Mouse (Mus musculus): ENCODE measurements at regions not wholly inside any gene's neighbourhood (a gene's known extent, or its start where the extent isn't known, plus 50 kb on each side); places are given as distances from the start of the nearest gene placed in this dataset.

DNA sequence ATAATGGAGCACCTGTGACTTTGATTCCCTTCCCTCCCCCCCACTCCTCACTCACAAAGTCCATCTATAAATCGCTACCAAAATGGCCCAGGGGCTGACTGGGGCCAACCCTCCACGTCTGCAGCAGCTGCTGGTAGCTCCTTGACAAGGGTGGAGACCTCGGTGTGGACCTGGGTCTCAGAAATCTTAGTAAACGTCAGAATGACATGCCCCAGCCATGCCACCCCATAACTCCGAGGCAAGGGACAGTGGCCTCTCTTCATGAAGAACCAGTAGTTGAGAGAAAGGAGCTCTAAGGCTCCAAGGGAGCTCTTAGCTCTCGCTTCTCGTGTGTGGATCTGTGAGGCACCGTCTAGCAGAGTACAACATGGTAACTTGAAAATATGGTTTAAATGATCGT lies 398.4 kb downstream of the Zfp536 start:
- ATAC-seq (ENCODE audit: borderline replicate concordance, extremely low read depth, low FRiP score, low TSS enrichment), result no peak
- 61% methylated on average over 9 of the region's 9 CpGs for WGBS
- H3K9ac ChIP-seq, result no peak overlapping the region

DNA sequence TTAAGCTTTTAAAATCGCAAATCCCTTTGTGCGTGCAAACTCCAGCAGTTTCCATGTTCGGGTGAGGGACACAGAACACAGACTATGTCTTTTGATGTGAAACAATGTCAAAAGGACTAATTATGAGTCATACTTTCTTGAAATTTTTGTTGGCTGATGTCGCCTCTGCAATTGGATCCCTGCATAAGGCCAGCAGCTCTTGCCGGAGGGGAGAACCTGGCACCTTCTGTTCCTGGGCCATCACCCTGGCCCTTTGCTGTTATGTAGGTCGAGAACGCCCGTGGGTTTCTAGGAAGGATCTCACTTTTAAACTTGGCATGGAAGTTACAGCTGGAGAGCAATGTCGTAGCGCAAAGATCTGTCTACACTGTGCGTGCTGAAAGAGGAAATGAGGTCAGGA lies 397.9 kb downstream of the Zfp536 start:
- WGBS, result 39% methylated on average over 11 of the region's 11 CpGs
- no peak for ATAC-seq (ENCODE audit: borderline replicate concordance, extremely low read depth, low FRiP score, low TSS enrichment)
- no peak overlapping the region for H3K4me2 ChIP-seq

More for the DNA sequence above, 398.4 kb downstream of the Zfp536 start:
- H3K27me3 ChIP-seq, result no peaks in the 10 kb centered on the region
- H3K4me1 ChIP-seq, result peaks cover 11% of the 10 kb centered on the region
- no peak overlapping the region for H3K4me3 ChIP-seq
- H3K9me3 ChIP-seq, result no peaks in the 10 kb centered on the region
- H3K27ac ChIP-seq, result no peak overlapping the region
- no peaks in the 10 kb centered on the region for H3K36me3 ChIP-seq
- no peak overlapping the region for H3K4me2 ChIP-seq

DNA sequence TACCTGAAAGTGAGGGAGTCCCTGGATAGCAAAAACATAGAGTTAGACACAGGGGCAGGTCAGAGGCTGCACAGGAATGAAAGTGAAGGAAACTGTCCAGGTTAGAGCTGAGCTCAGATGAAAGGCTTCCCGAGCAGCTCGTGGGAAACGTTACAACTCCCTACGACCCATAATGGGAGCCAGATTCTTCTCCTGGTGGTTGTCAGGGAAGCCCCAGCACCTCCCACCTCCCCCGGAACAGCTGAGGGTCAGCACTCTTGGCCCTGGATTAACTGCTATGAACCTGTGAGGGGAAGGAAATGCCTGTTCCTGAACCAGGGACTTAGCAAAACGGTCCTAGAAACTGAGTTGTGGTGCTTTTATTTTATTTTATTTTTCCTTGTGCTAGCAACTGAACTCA lies 397.2 kb downstream of the Zfp536 start:
- H3K4me2 ChIP-seq, result no peak overlapping the region
- no peaks in the 10 kb centered on the region for H3K36me3 ChIP-seq
- no peak overlapping the region for H3K4me3 ChIP-seq
- no peak overlapping the region for H3K9ac ChIP-seq
- peaks cover 8% of the 10 kb centered on the region for H3K4me1 ChIP-seq
- no peak overlapping the region for H3K27ac ChIP-seq
- no peaks in the 10 kb centered on the region for H3K9me3 ChIP-seq
- H3K27me3 ChIP-seq, result no peaks in the 10 kb centered on the region
- WGBS, result 21% methylated on average over 6 of the region's 6 CpGs
- no peak for ATAC-seq (ENCODE audit: borderline replicate concordance, extremely low read depth, low FRiP score, low TSS enrichment)

More for the DNA sequence above, 397.9 kb downstream of the Zfp536 start:
- Histone ChIP-seq H3K4me3 (no peak overlapping the region), H3K27ac (no peak overlapping the region), H3K36me3 (no peaks in the 10 kb centered on the region), H3K27me3 (no peaks in the 10 kb centered on the region), H3K9me3 (no peaks in the 10 kb centered on the region), H3K4me1 (peaks cover 11% of the 10 kb centered on the region), H3K9ac (no peak overlapping the region)

DNA sequence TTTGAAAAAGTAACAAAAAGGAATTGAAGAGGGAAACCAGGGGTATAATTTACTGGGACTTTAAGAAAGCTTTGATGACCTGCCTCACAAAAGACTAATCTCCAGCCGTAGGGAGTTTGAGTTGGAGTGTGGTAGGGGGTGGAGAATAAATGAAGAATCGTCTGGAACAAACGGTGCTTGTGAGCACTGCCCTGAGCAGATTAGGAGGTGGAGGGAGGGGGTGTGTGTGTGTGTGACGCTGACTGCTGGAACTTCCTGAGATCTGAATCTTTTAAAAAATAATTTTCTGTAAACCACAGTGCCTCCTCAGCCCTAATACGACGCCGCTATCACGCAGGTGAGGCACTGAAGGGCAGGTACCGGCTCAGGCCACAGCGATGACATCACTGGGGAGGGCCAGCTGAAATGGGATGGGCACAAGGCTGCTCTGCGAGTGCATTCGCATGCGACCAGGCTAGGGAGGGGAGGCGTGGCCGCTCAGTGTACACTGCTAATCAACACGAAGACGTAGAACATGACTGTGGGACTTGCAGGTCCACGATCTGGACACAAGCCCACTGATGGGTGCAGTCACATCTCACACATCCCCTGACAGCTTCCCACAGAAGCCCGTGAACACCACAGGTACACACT lies 395.4 kb downstream of the Zfp536 start:
- H3K27me3 ChIP-seq, result no peaks in the 10 kb centered on the region
- ATAC-seq (ENCODE audit: borderline replicate concordance, extremely low read depth, low FRiP score, low TSS enrichment), result no peak
- no peaks in the 10 kb centered on the region for H3K36me3 ChIP-seq
- 33% methylated on average over 19 of the region's 19 CpGs for WGBS
- H3K4me2 ChIP-seq, result peak overlapping the region; percentile 33
- no peaks in the 10 kb centered on the region for H3K9me3 ChIP-seq
- no peak overlapping the region for H3K4me3 ChIP-seq
- peaks cover 8% of the 10 kb centered on the region for H3K4me1 ChIP-seq
- no peak overlapping the region for H3K9ac ChIP-seq
- H3K27ac ChIP-seq, result no peak overlapping the region

DNA sequence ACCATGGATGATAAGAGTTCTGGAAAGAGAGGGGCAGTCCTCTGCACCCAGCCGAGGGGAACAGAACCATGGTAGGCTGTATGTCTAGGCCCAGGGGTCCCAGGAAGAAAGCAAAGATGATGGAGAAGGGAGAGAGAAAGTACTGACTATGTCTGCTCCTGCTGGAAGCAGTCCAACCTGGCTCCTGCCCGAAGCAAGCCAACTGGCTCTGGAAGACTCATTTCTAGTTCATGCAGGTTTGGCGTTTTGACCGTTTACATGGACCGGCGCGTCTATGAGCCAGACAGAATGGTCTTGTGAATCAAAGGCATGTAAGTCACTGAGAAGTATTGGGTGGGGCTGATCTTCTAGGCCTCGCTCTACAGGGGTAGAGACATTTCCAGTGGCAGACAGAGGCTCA lies 385.6 kb downstream of the Zfp536 start:
- Histone ChIP-seq H3K4me2 (no peak overlapping the region), H3K36me3 (no peaks in the 10 kb centered on the region), H3K4me3 (no peak overlapping the region), H3K9me3 (no peaks in the 10 kb centered on the region), H3K27ac (no peak overlapping the region), H3K4me1 (no peaks in the 10 kb centered on the region), H3K27me3 (no peaks in the 10 kb centered on the region), H3K9ac (no peak overlapping the region)
- 85% methylated on average over 8 of the region's 8 CpGs for WGBS
- no peak for ATAC-seq (ENCODE audit: borderline replicate concordance, extremely low read depth, low FRiP score, low TSS enrichment)

DNA sequence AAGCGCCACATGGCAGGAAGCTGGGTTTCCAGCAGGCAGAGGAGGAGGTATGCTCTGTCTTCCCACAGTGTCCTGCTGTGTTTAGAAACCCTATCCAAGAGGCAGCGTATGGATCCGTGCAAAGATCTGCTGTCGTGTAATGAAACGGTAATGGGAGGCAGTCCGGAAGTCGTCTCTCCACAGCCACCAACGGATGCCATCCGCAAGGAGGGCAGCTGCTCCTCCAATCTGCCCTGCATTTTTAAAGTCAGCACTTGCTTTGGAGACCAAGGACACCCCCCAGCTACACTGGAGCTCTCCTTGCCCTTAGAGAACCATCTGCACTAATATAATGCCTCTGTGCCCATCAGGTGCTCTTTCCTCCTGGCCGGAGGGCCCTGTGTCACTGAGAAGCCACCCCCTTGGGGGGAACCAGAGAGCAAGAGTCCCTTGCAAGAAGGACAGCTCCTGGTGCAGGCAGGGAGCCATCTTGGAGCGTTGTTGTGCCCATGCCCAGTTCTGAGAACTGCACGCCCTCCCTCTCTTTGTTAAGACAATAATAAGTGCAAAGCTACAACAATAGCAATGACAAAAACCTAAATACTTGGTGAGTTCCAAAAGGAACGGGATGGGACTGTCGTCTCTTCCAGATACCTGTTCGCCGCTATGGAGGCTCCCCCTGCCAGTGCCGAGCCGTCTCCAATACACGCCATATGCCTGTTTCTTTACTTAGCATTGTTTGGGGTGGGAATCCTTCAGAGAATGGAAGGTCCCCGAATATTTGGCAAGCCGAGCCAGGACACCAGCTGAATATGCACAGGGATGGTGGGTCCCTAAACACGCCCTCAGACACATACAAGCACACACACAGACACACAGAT lies 384.4 kb downstream of the Zfp536 start:
- Histone ChIP-seq H3K9me3 (no peaks in the 10 kb centered on the region), H3K27me3 (no peaks in the 10 kb centered on the region), H3K27ac (no peak overlapping the region), H3K9ac (no peak overlapping the region), H3K4me1 (no peaks in the 10 kb centered on the region), H3K4me3 (no peak overlapping the region), H3K4me2 (no peak overlapping the region), H3K36me3 (no peaks in the 10 kb centered on the region)
- 84% methylated on average over 22 of the region's 22 CpGs for WGBS
- no peak for ATAC-seq (ENCODE audit: borderline replicate concordance, extremely low read depth, low FRiP score, low TSS enrichment)

DNA sequence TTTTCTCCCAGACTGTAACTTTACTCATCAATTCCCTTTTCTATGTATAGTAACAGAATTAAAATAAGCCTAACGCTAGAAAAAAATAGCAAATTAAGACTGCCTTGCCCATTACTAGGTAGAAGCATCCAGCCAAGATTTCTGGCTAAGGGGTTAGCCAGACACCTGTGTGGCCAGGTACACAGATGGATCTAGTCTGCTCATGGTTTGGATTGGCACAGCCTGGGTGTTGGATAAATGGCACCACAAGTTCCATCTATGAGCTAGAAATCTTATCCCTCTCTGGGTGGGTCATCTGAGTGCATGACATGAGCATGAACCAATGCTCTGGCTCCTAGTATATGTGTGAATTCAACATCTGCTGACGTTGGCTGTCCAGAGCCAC lies 383.7 kb downstream of the Zfp536 start:
- no peak overlapping the region for H3K27ac ChIP-seq
- ATAC-seq (ENCODE audit: borderline replicate concordance, extremely low read depth, low FRiP score, low TSS enrichment), result no peak
- H3K4me3 ChIP-seq, result no peak overlapping the region
- H3K9ac ChIP-seq, result no peak overlapping the region
- H3K4me2 ChIP-seq, result no peak overlapping the region
- no peaks in the 10 kb centered on the region for H3K27me3 ChIP-seq
- no peaks in the 10 kb centered on the region for H3K36me3 ChIP-seq
- H3K9me3 ChIP-seq, result no peaks in the 10 kb centered on the region
- H3K4me1 ChIP-seq, result no peaks in the 10 kb centered on the region
- 75% methylated on average over 2 of the region's 2 CpGs for WGBS

DNA sequence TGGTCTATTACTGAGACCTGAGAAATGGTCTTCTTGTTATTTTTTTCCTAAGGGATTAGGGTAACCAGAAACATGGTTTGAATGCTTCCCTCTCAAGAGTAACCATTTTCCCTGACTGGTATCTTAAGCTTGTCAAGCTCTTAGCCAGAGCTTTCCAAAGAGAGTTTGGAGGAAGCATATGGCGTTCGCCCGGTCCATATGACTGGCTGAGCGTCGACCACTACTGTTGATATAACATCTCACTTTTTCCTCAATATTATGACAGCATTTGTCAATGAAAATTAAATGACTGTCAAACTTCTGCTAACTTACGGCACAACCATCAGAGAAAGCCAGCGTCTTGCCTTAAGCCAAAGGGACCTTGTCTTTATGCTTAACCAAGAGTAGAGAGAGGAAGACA lies 383.2 kb downstream of the Zfp536 start:
- Histone ChIP-seq H3K4me3 (no peak overlapping the region), H3K4me2 (no peak overlapping the region), H3K27me3 (no peaks in the 10 kb centered on the region), H3K27ac (no peak overlapping the region), H3K9me3 (no peaks in the 10 kb centered on the region), H3K9ac (no peak overlapping the region), H3K4me1 (peaks cover 2% of the 10 kb centered on the region; the same call in 1 of the 2 replicates), H3K36me3 (no peaks in the 10 kb centered on the region)
- ATAC-seq (ENCODE audit: borderline replicate concordance, extremely low read depth, low FRiP score, low TSS enrichment), result no peak
- WGBS, result 88% methylated on average over 7 of the region's 7 CpGs

DNA sequence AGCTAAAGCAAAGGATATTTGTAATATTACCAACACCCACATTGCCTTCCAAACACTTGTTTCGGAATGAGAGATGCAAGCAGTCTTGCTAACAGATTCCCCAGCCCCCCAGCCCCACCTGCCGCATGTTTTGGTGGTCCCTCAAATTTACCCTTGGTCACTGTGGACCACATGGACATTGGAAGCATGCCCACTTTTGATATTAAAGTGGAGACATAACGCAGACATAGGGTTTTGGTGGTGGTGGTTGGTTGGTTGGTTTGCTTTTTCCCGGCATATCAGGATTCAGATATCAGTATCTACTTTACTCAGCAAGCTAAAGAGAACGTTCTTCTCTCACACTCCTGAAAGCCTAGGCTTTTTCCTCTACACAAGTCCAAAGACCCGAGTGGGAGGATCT lies 381.3 kb downstream of the Zfp536 start:
- Histone ChIP-seq H3K36me3 (no peaks in the 10 kb centered on the region), H3K4me1 (peaks cover 3% of the 10 kb centered on the region; the same call in 1 of the 2 replicates), H3K9me3 (no peaks in the 10 kb centered on the region), H3K4me3 (no peak overlapping the region), H3K4me2 (no peak overlapping the region), H3K27me3 (no peaks in the 10 kb centered on the region), H3K9ac (no peak overlapping the region), H3K27ac (no peak overlapping the region)
- ATAC-seq (ENCODE audit: borderline replicate concordance, extremely low read depth, low FRiP score, low TSS enrichment), result no peak
- WGBS, result 80% methylated on average over 6 of the region's 6 CpGs

DNA sequence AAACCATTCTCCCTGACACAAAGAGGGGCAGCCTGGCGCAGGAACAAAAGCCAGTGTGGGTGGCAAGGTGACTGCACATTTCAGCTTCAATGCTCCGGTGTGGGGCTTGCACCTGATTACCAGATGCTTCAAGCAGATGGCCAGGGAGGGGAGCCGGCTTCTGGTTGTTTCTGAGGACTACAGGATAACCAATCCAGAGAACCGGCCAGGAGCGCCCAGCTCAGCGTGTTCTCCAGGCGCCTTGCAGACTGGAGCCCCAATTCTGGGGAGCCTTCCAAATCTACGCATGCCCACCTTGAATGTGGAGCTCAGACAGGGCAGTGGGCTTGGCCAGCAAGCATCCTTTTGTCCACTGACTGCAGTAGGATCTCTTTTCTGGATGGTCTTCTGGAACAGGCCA lies 380.8 kb downstream of the Zfp536 start:
- no peak for ATAC-seq (ENCODE audit: borderline replicate concordance, extremely low read depth, low FRiP score, low TSS enrichment)
- Histone ChIP-seq H3K9me3 (no peaks in the 10 kb centered on the region), H3K27ac (no peak overlapping the region), H3K36me3 (no peaks in the 10 kb centered on the region), H3K4me1 (peaks cover 3% of the 10 kb centered on the region; the same call in 1 of the 2 replicates), H3K27me3 (no peaks in the 10 kb centered on the region), H3K4me3 (no peak overlapping the region), H3K4me2 (no peak overlapping the region), H3K9ac (no peak overlapping the region)
- 87% methylated on average over 8 of the region's 8 CpGs for WGBS

DNA sequence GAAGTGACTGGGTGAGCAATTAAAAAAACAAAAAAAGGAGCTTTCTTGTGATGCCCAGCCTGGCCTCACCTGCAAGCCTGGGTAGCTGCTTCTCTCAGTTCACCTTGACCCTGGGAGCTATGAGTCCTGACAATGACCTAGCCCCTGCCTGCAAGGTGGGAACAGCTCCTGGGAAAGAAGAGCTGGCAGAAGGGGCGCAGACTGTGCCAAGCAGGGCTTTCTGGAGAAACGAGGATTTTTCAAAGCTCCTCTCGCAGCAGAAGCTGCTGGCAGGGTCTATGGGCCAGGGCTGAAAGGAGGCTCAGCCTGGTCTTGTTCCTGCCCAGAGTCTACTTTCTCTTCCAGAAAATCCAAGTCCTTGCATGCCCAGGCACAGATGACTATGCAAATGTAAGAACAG lies 380.4 kb downstream of the Zfp536 start:
- Histone ChIP-seq H3K4me2 (no peak overlapping the region), H3K9me3 (no peaks in the 10 kb centered on the region), H3K27me3 (no peaks in the 10 kb centered on the region), H3K4me1 (peaks cover 3% of the 10 kb centered on the region; the same call in 1 of the 2 replicates), H3K9ac (no peak overlapping the region), H3K27ac (no peak overlapping the region), H3K4me3 (no peak overlapping the region), H3K36me3 (no peaks in the 10 kb centered on the region)
- ATAC-seq (ENCODE audit: borderline replicate concordance, extremely low read depth, low FRiP score, low TSS enrichment), result no peak
- 81% methylated on average over 3 of the region's 3 CpGs for WGBS

DNA sequence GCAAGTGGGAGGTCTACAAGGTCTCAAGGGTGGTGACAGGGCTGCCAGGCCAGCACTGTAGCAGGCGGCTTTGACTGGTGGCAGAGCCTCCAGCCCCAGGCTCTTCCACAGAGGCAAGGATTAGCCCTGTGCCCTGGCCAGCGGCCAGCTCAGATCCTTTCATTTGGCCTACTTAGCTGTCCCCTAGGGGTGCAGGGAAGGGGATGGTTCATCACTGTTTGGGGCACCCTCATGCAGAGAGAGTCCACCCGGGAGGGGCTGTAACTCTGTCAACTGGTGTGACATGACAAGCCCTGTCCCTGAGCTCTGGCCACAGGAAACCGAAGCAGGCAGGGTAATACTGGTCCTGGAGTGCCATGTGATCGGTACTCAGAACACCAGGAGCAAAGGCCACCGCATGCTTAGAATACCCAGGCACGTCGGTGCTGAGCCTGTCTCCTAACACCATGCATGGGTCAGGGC lies 378.4 kb downstream of the Zfp536 start:
- H3K27ac ChIP-seq, result no peak overlapping the region
- peaks cover 3% of the 10 kb centered on the region; the same call in 1 of the 2 replicates for H3K4me1 ChIP-seq
- no peak overlapping the region for H3K4me2 ChIP-seq
- no peaks in the 10 kb centered on the region for H3K9me3 ChIP-seq
- no peaks in the 10 kb centered on the region for H3K36me3 ChIP-seq
- H3K9ac ChIP-seq, result no peak overlapping the region
- H3K27me3 ChIP-seq, result no peaks in the 10 kb centered on the region
- ATAC-seq (ENCODE audit: borderline replicate concordance, extremely low read depth, low FRiP score, low TSS enrichment), result 0 out of 2 replicates have a peak, but pooled peaks have one; percentile 35
- WGBS, result 53% methylated on average over 8 of the region's 8 CpGs
- H3K4me3 ChIP-seq, result no peak overlapping the region
